22 mouse cellular contexts compared by ENCODE assay signal in the genomic region with DNA sequence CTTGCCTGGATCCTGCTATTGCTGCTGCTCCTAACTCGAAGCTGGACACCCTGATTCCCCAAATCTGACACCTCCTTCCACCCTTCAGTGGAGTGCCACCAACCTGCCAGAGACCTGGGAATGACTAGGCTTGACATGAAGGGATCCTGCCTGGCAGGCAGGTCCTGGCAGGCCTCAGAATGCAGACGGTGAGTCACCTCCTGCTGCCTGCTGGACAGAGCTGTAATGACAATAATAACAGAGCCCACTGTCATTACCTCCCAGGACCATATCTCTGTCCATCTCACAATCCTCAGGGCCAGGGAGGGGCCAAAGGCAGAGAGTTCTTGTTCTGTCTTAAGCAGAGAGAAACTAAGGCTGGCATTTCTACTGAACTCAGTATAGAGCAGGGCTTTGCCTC.
DNase-seq lines count a peak whose midpoint lies in the region; ATAC-seq and TF ChIP-seq lines count a peak whose summit lies in the region.
"Had no signal": no experiment of that assay in that cellular context is flagged by ENCODE, and none has a peak within 500 bp of the region (broad histone marks: within the 10 kb centered on the region; RNA-seq: fewer than 3 reads in every experiment).

No protein-coding gene starts in this region.

- H3K4me3 ChIP-seq in heart, embryonic 10.5 days = no peak overlapping the region
- no peak overlapping the region for H3K4me3 ChIP-seq in lung, postnatal 0 days (ENCODE audit: low read depth, low read length)
- no peak overlapping the region for H3K4me3 ChIP-seq in forebrain, postnatal 0 days (ENCODE audit: low read depth, low read length)
- H3K4me3 ChIP-seq: embryonic facial prominence, embryonic 12.5 days; forebrain, embryonic 15.5 days; gastrocnemius, adult 2 months; hindbrain, embryonic 13.5 days; left cerebral cortex, adult 2 months; limb, embryonic 10.5 days; myocyte; neural tube, embryonic 15.5 days had no signal

- no peak for TF ChIP-seq EP300 in lung, postnatal 0 days (IDR thresholded peaks at IDR 0.05)

- 22% methylated on average over 2 of the region's 2 CpGs for WGBS in heart, embryonic 10.5 days
- 38% methylated on average over 2 of the region's 2 CpGs for WGBS in lung, postnatal 0 days
- 68% methylated on average over 2 of the region's 2 CpGs for WGBS in forebrain, postnatal 0 days

- TF ChIP-seq CTCF in lung, postnatal 0 days (IDR thresholded peaks at IDR 0.05) = peak; percentile 14; the same call in 1 of the 2 replicates
- no peak for TF ChIP-seq CTCF in forebrain, postnatal 0 days (IDR thresholded peaks at IDR 0.05; ENCODE audit: low read depth)

- H3K9me3 ChIP-seq in heart, embryonic 10.5 days = no peaks in the 10 kb centered on the region
- H3K9me3 ChIP-seq in lung, postnatal 0 days (ENCODE audit: low read length) = no peaks in the 10 kb centered on the region
- H3K9me3 ChIP-seq in forebrain, postnatal 0 days (ENCODE audit: low read length) = no peaks in the 10 kb centered on the region
- H3K9me3 ChIP-seq: embryonic facial prominence, embryonic 12.5 days; forebrain, embryonic 15.5 days; hindbrain, embryonic 13.5 days; limb, embryonic 10.5 days; neural tube, embryonic 15.5 days had no signal

- no peak overlapping the region for H3K4me2 ChIP-seq in lung, postnatal 0 days (replicated peaks; ENCODE audit: low read depth, low read length)
- no peak overlapping the region for H3K4me2 ChIP-seq in forebrain, postnatal 0 days (ENCODE audit: low read depth)
- H3K4me2 ChIP-seq: embryonic facial prominence, embryonic 12.5 days; forebrain, embryonic 15.5 days; hindbrain, embryonic 13.5 days; neural tube, embryonic 15.5 days had no signal

- DNase-seq in heart, embryonic 10.5 days (ENCODE audit: low spot score) = no peak
- no peak for DNase-seq in heart, adult 8-10 months (ENCODE audit: low spot score)
- DNase-seq in lung, postnatal 0 days (ENCODE audit: low spot score) = no peak
- DNase-seq in lung, postnatal 25 days (ENCODE audit: low spot score) = no peak
- DNase-seq in Muller cell, postnatal 12 days (ENCODE audit: inconsistent ontology term) = peak; percentile 44
- peak; percentile 34 to 60 for DNase-seq in urinary bladder, postnatal 36 days (ENCODE audit: low spot score in 2 of 2)
- no peak for DNase-seq in forebrain, postnatal 0 days
- DNase-seq: cerebellum, adult 11 months; cerebellum, postnatal 36 days; gastrocnemius, adult 2 months; kidney, postnatal 10 days; midbrain, embryonic 14.5 days; right cerebral cortex, postnatal 25 days; thymus, postnatal 25 days had no signal

- H3K9ac ChIP-seq in lung, postnatal 0 days (replicated peaks; ENCODE audit: low read depth) = no peak overlapping the region
- H3K9ac ChIP-seq in forebrain, postnatal 0 days = no peak overlapping the region
- H3K9ac ChIP-seq: embryonic facial prominence, embryonic 12.5 days; forebrain, embryonic 15.5 days; hindbrain, embryonic 13.5 days; neural tube, embryonic 15.5 days had no signal

- no peak for ATAC-seq in lung, postnatal 0 days
- ATAC-seq in forebrain, postnatal 0 days = no peak
- ATAC-seq: forebrain, embryonic 15.5 days had no signal

- no peaks in the 10 kb centered on the region for H3K36me3 ChIP-seq in heart, embryonic 10.5 days
- no peaks in the 10 kb centered on the region for H3K36me3 ChIP-seq in lung, postnatal 0 days (ENCODE audit: insufficient read depth, low read length)
- H3K36me3 ChIP-seq in forebrain, postnatal 0 days (ENCODE audit: insufficient read depth) = no peaks in the 10 kb centered on the region
- H3K36me3 ChIP-seq: embryonic facial prominence, embryonic 12.5 days; forebrain, embryonic 15.5 days; hindbrain, embryonic 13.5 days; limb, embryonic 10.5 days; neural tube, embryonic 15.5 days had no signal

- H3K27me3 ChIP-seq in heart, embryonic 10.5 days (ENCODE audit: insufficient read depth, poor library complexity, severe bottlenecking) = no peaks in the 10 kb centered on the region
- H3K27me3 ChIP-seq in lung, postnatal 0 days (replicated peaks; ENCODE audit: insufficient read depth, low read length) = no peaks in the 10 kb centered on the region
- H3K27me3 ChIP-seq in forebrain, postnatal 0 days (ENCODE audit: insufficient read depth, low read length) = no peaks in the 10 kb centered on the region
- H3K27me3 ChIP-seq: embryonic facial prominence, embryonic 12.5 days; forebrain, embryonic 15.5 days; neural tube, embryonic 15.5 days had no signal

- peak overlapping the region; percentile 48 for H3K27ac ChIP-seq in heart, embryonic 10.5 days
- H3K27ac ChIP-seq in lung, postnatal 0 days (ENCODE audit: low read length) = no peak overlapping the region
- no peak overlapping the region for H3K27ac ChIP-seq in forebrain, postnatal 0 days (ENCODE audit: low read depth, low read length)
- H3K27ac ChIP-seq: embryonic facial prominence, embryonic 12.5 days; forebrain, embryonic 15.5 days; gastrocnemius, adult 2 months; hindbrain, embryonic 13.5 days; left cerebral cortex, adult 2 months; limb, embryonic 10.5 days; macrophage; neural tube, embryonic 15.5 days had no signal

- H3K4me1 ChIP-seq in heart, embryonic 10.5 days = peaks cover 75% of the 10 kb centered on the region
- H3K4me1 ChIP-seq in lung, postnatal 0 days (ENCODE audit: insufficient read depth, low read depth, low read length) = no peaks in the 10 kb centered on the region
- H3K4me1 ChIP-seq in forebrain, postnatal 0 days (ENCODE audit: insufficient read depth) = 0 out of 2 replicates have a peak, but pooled peaks cover 3% of the 10 kb centered on the region

Comparison
In these comparisons a context has a peak if more than half of its experiments do, and no peak if none do; other contexts are left out.
1. DNase-seq: peak in Muller cell, postnatal 12 days (single experiment) and urinary bladder, postnatal 36 days (2 of 2); none in heart, embryonic 10.5 days (single experiment), heart, adult 8-10 months (single experiment), lung, postnatal 0 days (single experiment), lung, postnatal 25 days (single experiment) and forebrain, postnatal 0 days (single experiment).